Comparison of ENCODE assay signal across 13 mouse cellular contexts in the genomic region with DNA sequence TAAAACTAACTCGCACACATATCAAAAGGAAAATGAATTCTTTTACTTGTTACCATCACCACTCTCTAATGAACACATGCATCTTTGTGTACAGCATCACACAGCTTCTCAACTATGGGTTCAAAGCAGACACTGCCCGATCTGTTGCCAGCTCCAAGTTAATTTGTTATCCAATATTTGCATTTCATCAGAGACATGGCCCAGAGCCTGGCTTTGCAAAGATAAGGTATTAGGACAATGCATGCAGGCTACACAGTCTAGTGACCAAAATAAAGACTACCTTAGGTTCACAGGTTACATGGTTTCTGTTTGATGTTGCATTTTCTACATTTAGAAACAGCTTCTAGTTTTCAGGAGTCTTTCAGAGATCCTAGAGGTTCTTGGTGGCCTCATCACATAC.
"Had no signal": no experiment of that assay in that cellular context is flagged by ENCODE, and none has a peak within 500 bp of the region (broad histone marks: within the 10 kb centered on the region; RNA-seq: fewer than 3 reads in every experiment).

No protein-coding gene starts in this region.

- H3K36me3 ChIP-seq: limb, embryonic 12.5 days; midbrain, embryonic 10.5 days; midbrain, embryonic 15.5 days; neural tube, embryonic 12.5 days had no signal

- H3K4me2 ChIP-seq: limb, embryonic 12.5 days; midbrain, embryonic 15.5 days; neural tube, embryonic 12.5 days had no signal

- ATAC-seq: hindbrain, embryonic 16.5 days; inflammation-experienced regulatory T-cells, adult 6 months; intestine, postnatal 0 days; midbrain, embryonic 15.5 days had no signal

- H3K4me3 ChIP-seq: limb, embryonic 12.5 days; midbrain, embryonic 10.5 days; midbrain, embryonic 15.5 days; neural tube, embryonic 12.5 days had no signal

- H3K9me3 ChIP-seq: midbrain, embryonic 10.5 days; midbrain, embryonic 15.5 days; neural tube, embryonic 12.5 days had no signal

- H3K4me1 ChIP-seq: limb, embryonic 12.5 days; midbrain, embryonic 10.5 days; midbrain, embryonic 15.5 days; neural tube, embryonic 12.5 days had no signal

- DNase-seq: kidney, adult 8-10 months; kidney, postnatal 36 days; layer of hippocampus, adult 9-11 months; layer of hippocampus, postnatal 36 days; thymus, adult 18-20 months; thymus, postnatal 14 days had no signal

- H3K9ac ChIP-seq: limb, embryonic 12.5 days; midbrain, embryonic 15.5 days; neural tube, embryonic 12.5 days had no signal

- H3K27ac ChIP-seq: limb, embryonic 12.5 days; midbrain, embryonic 10.5 days; midbrain, embryonic 15.5 days; neural tube, embryonic 12.5 days had no signal

- H3K27me3 ChIP-seq: limb, embryonic 12.5 days; midbrain, embryonic 15.5 days; neural tube, embryonic 12.5 days had no signal
